Mouse (Mus musculus) intestine, embryonic 15.5 days (tissue): ENCODE data around the gene Cisd2. TPM values are rescaled to one million over a fixed set of nuclear protein-coding genes. Genes with fewer than 3 reads are reported as not detected.

Experiments used
- polyA plus RNA-seq: library from polyadenylated mRNA; unstranded; fragments of >200 nt; fragmentation: Nextera tagmentation; extraction: Ambion mirVana; gene quantifications from 2 replicates; pipeline ENCODE4 v1.2.1, GENCODE M21; 2015

The Cisd2 gene
- polyA plus RNA-seq, 1 experiment from 2014 or later, result 61.9 TPM

Other genes with a start within 250 kb of the Cisd2 start
- gene Cenpe, start 211.4 kb downstream of the Cisd2 start, polyA plus RNA-seq, result 20.3 and 23.5 TPM in 2 replicates
- 7.1 and 8.9 TPM in 2 replicates for gene Bdh2, start 142.7 kb downstream of the Cisd2 start, polyA plus RNA-seq
- gene Slc9b2, start 116.2 kb downstream of the Cisd2 start, polyA plus RNA-seq, result 0.93 and 1.1 TPM in 2 replicates
- gene Slc9b1, start 75.9 kb downstream of the Cisd2 start, polyA plus RNA-seq, result 0.10 and 0.25 TPM in 2 replicates
- 483 and 535 TPM in 2 replicates for gene Ube2d3, start 14.2 kb upstream of the Cisd2 start, polyA plus RNA-seq
- 17.2 and 18.0 TPM in 2 replicates for gene Manba, start 61.7 kb upstream of the Cisd2 start, polyA plus RNA-seq